Mouse (Mus musculus): ENCODE measurements around the gene Tcp10a. TPM values are rescaled to one million over a fixed set of nuclear protein-coding genes. Genes with fewer than 3 reads are reported as not detected.
"Not testable (repeated sequence)": the region's sequence is repeated elsewhere in the genome, so short reads cannot be mapped to it uniquely, and the experiment has no call there.

Tcp10a gene
- total RNA-seq (2012; rRNA removed) = 0.09 TPM in 1 of 2 replicates, not detected in the other

GRCm38 (mm10) chr17:7324346-7324745 is at the start of gene Tcp10a:
Gene Tcp10a (plus strand): TSS chr17:7324646.
- H3K4me3 ChIP-seq (ENCODE audit: insufficient read depth in 1 of 2, low read depth in 1 of 2, low read length in 2 of 2, poor library complexity in 1 of 2, severe bottlenecking in 1 of 2); DNase-seq (ENCODE audit: low read depth, low spot score); H3K9me3 ChIP-seq (ENCODE audit: control insufficient read depth, insufficient read depth, low read depth, low read length); H3K27ac ChIP-seq (ENCODE audit: insufficient read depth, low read depth, low read length, poor library complexity, severe bottlenecking); H3K36me3 ChIP-seq (ENCODE audit: control insufficient read depth, insufficient read depth, low read length, poor library complexity, severe bottlenecking); in situ Hi-C loops (cut with MboI; ENCODE audit: low sequenced_read_pairs in 2 of 2, unreplicated experiment in 2 of 2); H3K4me1 ChIP-seq (ENCODE audit: control insufficient read depth in 2 of 2, insufficient read depth in 2 of 2, low read length in 2 of 2, poor library complexity in 1 of 2); H3K9ac ChIP-seq (ENCODE audit: insufficient read depth, low read depth, low read length, poor library complexity, severe bottlenecking): not testable (repeated sequence)

- TF ChIP-seq ZC3H11A (IDR thresholded peaks at IDR 0.05; ENCODE audit: borderline replicate concordance, low read depth, low read length) = no peak
- TF ChIP-seq MAFK (IDR thresholded peaks at IDR 0.05; ENCODE audit: insufficient read depth, low read depth, low read length) = no peak
- no peak for TF ChIP-seq CHD2 (IDR thresholded peaks at IDR 0.05; ENCODE audit: low read depth, low read length)
- Histone ChIP-seq H3K9ac (ENCODE audit: insufficient read depth, low read depth, low read length, poor library complexity, severe bottlenecking) (no peak overlapping the region), H3K36me3 (ENCODE audit: control insufficient read depth, insufficient read depth, low read length, poor library complexity, severe bottlenecking) (peaks cover 12% of the 10 kb centered on the region; the same call in 1 of the 2 replicates), H3K27ac (ENCODE audit: insufficient read depth, low read depth, low read length, poor library complexity, severe bottlenecking) (no peak overlapping the region), H3K4me3 (ENCODE audit: insufficient read depth in 1 of 2, low read depth in 1 of 2, low read length in 2 of 2, poor library complexity in 1 of 2, severe bottlenecking in 1 of 2) (no peak overlapping the region), H3K9me3 (ENCODE audit: control insufficient read depth, insufficient read depth, low read depth, low read length) (no peaks in the 10 kb centered on the region), H3K4me1 (ENCODE audit: control insufficient read depth in 2 of 2, insufficient read depth in 2 of 2, low read length in 2 of 2, poor library complexity in 1 of 2) (no peaks in the 10 kb centered on the region)
- in situ Hi-C loops (cut with MboI; ENCODE audit: low sequenced_read_pairs in 2 of 2, unreplicated experiment in 2 of 2) = no loop called here
- DNase-seq (ENCODE audit: low read depth, low spot score) = no peak
Observed at GRCm38 (mm10) chr17:7278702-7279242, 45.7 kb upstream of the Tcp10a start.

- H3K9ac ChIP-seq (ENCODE audit: insufficient read depth, low read depth, low read length, poor library complexity, severe bottlenecking) = no peak overlapping the region
- no peak for TF ChIP-seq CHD2 (IDR thresholded peaks at IDR 0.05; ENCODE audit: low read depth, low read length)
- no peak for TF ChIP-seq HCFC1 (IDR thresholded peaks at IDR 0.05; ENCODE audit: borderline replicate concordance, insufficient read depth, low read length)
- TF ChIP-seq MAFK (IDR thresholded peaks at IDR 0.05; ENCODE audit: insufficient read depth, low read depth, low read length) = no peak
- TF ChIP-seq ZNF384 (IDR thresholded peaks at IDR 0.05; ENCODE audit: low read depth, low read length) = no peak
- TF ChIP-seq ZC3H11A (IDR thresholded peaks at IDR 0.05; ENCODE audit: borderline replicate concordance, low read depth, low read length) = no peak
- H3K27ac ChIP-seq (ENCODE audit: insufficient read depth, low read depth, low read length, poor library complexity, severe bottlenecking) = no peak overlapping the region
- H3K4me3 ChIP-seq (ENCODE audit: insufficient read depth in 1 of 2, low read depth in 1 of 2, low read length in 2 of 2, poor library complexity in 1 of 2, severe bottlenecking in 1 of 2) = no peak overlapping the region
- in situ Hi-C loops (cut with MboI; ENCODE audit: low sequenced_read_pairs in 2 of 2, unreplicated experiment in 2 of 2) = no loop called here
- no peaks in the 10 kb centered on the region for H3K9me3 ChIP-seq (ENCODE audit: control insufficient read depth, insufficient read depth, low read depth, low read length)
- H3K36me3 ChIP-seq (ENCODE audit: control insufficient read depth, insufficient read depth, low read length, poor library complexity, severe bottlenecking) = peaks cover 13% of the 10 kb centered on the region; the same call in 1 of the 2 replicates
- no peak for DNase-seq (ENCODE audit: low read depth, low spot score)
- H3K4me1 ChIP-seq (ENCODE audit: control insufficient read depth in 2 of 2, insufficient read depth in 2 of 2, low read length in 2 of 2, poor library complexity in 1 of 2) = no peaks in the 10 kb centered on the region
Observed at GRCm38 (mm10) chr17:7279251-7279650, 45.2 kb upstream of the Tcp10a start.

- in situ Hi-C loops (cut with MboI; ENCODE audit: low sequenced_read_pairs in 2 of 2, unreplicated experiment in 2 of 2) = no loop called here
- Histone ChIP-seq H3K36me3 (ENCODE audit: control insufficient read depth, insufficient read depth, low read length, poor library complexity, severe bottlenecking) (peaks cover 20% of the 10 kb centered on the region; the same call in 1 of the 2 replicates), H3K9me3 (ENCODE audit: control insufficient read depth, insufficient read depth, low read depth, low read length) (no peaks in the 10 kb centered on the region), H3K27ac (ENCODE audit: insufficient read depth, low read depth, low read length, poor library complexity, severe bottlenecking) (no peak overlapping the region), H3K9ac (ENCODE audit: insufficient read depth, low read depth, low read length, poor library complexity, severe bottlenecking) (no peak overlapping the region), H3K4me3 (ENCODE audit: insufficient read depth in 1 of 2, low read depth in 1 of 2, low read length in 2 of 2, poor library complexity in 1 of 2, severe bottlenecking in 1 of 2) (no peak overlapping the region), H3K4me1 (ENCODE audit: control insufficient read depth in 2 of 2, insufficient read depth in 2 of 2, low read length in 2 of 2, poor library complexity in 1 of 2) (no peaks in the 10 kb centered on the region)
- DNase-seq (ENCODE audit: low read depth, low spot score) = no peak
- TF ChIP-seq HCFC1 (IDR thresholded peaks at IDR 0.05; ENCODE audit: borderline replicate concordance, insufficient read depth, low read length) (no peak), ZC3H11A (IDR thresholded peaks at IDR 0.05; ENCODE audit: borderline replicate concordance, low read depth, low read length) (no peak), CHD2 (IDR thresholded peaks at IDR 0.05; ENCODE audit: low read depth, low read length) (no peak), MAFK (IDR thresholded peaks at IDR 0.05; ENCODE audit: insufficient read depth, low read depth, low read length) (no peak), ZNF384 (IDR thresholded peaks at IDR 0.05; ENCODE audit: low read depth, low read length) (no peak)
Observed at GRCm38 (mm10) chr17:7284297-7284910, 40.0 kb upstream of the Tcp10a start.

- TF ChIP-seq MAFK (IDR thresholded peaks at IDR 0.05; ENCODE audit: insufficient read depth, low read depth, low read length) (no peak), CHD2 (IDR thresholded peaks at IDR 0.05; ENCODE audit: low read depth, low read length) (no peak), HCFC1 (IDR thresholded peaks at IDR 0.05; ENCODE audit: borderline replicate concordance, insufficient read depth, low read length) (no peak), ZC3H11A (IDR thresholded peaks at IDR 0.05; ENCODE audit: borderline replicate concordance, low read depth, low read length) (no peak), ZNF384 (IDR thresholded peaks at IDR 0.05; ENCODE audit: low read depth, low read length) (no peak)
- H3K27ac ChIP-seq (ENCODE audit: insufficient read depth, low read depth, low read length, poor library complexity, severe bottlenecking) = no peak overlapping the region
- H3K36me3 ChIP-seq (ENCODE audit: control insufficient read depth, insufficient read depth, low read length, poor library complexity, severe bottlenecking) = peaks cover 20% of the 10 kb centered on the region; the same call in 1 of the 2 replicates
- no peaks in the 10 kb centered on the region for H3K4me1 ChIP-seq (ENCODE audit: control insufficient read depth in 2 of 2, insufficient read depth in 2 of 2, low read length in 2 of 2, poor library complexity in 1 of 2)
- no peak overlapping the region for H3K9ac ChIP-seq (ENCODE audit: insufficient read depth, low read depth, low read length, poor library complexity, severe bottlenecking)
- in situ Hi-C loops (cut with MboI; ENCODE audit: low sequenced_read_pairs in 2 of 2, unreplicated experiment in 2 of 2) = no loop called here
- no peak overlapping the region for H3K4me3 ChIP-seq (ENCODE audit: insufficient read depth in 1 of 2, low read depth in 1 of 2, low read length in 2 of 2, poor library complexity in 1 of 2, severe bottlenecking in 1 of 2)
- no peak for DNase-seq (ENCODE audit: low read depth, low spot score)
- no peaks in the 10 kb centered on the region for H3K9me3 ChIP-seq (ENCODE audit: control insufficient read depth, insufficient read depth, low read depth, low read length)
Observed at GRCm38 (mm10) chr17:7285292-7285691, 39.2 kb upstream of the Tcp10a start.

Measured in ES-E14 (cell line).